Mouse (Mus musculus) frontal cortex, postnatal 25 days (tissue): Measurements from ENCODE around the gene Mtif2.
"Not testable (repeated sequence)": the region's sequence is repeated elsewhere in the genome, so short reads cannot be mapped to it uniquely, and the experiment has no call there.

Experiments
- DNase-seq, 2 experiments: peaks; one replicate each; pipeline ENCODE4 v3.0.0; 2022; ENCODE audit warnings: low spot score in 2 of 2

The Mtif2 gene

DNA sequence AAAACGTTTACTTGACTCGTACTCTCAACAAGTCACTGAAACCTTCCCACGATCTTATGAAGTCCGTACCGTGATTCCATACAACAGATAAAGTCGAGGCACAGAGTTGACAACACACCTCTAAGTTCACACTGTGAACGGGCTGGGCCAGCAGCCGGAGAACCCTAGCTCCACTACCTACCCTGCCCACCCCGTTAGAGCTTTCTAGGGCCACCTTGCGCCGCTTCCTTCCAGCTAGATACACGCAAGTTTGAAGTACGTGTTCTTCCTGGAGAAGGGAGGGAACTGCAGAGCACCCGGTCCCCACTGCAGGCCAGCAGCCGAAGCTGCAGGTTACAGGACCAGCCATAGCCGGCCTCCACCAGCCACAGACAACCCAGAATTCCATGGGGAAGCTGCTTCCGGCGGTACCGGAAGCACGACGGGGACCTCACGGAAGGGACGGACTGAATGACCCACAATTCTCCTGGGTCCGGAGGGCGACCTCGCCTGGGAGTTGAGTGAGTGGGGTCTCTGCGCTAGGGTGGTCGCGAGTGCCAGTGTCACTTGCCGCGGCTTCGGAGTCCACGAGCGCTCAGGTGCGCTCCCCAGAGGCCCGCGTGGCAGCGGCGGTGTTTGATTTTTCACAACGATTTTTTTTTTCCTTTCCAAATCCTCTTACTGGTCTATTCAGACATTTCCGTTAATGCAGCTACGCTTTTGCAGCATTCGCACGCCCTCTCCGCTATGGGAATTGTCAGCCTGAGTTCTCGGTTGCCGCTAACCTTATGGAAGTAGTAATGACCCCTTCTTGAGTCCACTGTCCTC, at the start of gene Mtif2:
Mtif2 (plus strand) TSS at position 421 of the 807 bp plus-strand sequence.
- peak; percentile 62 to 71 for DNase-seq

DNA sequence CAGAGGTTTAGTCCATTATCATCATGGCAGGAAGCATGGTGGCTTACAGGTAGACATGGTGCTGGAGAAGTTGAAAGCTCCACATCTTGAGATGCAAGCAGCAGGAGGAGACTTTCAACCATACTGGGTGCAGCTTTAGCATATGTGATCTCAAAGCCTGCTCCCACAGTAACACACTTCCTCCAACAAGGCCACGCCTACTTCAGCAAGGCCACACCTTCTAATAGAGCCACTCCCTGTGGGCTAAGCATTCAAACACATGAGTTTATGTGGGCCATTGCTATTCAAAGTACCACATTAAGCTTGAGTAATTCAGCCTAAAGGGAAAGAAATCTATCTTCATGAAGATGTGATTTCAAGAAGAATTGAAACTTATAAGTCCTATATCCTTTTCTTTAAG, 33.1 kb upstream of the Mtif2 start:
- DNase-seq: no peak

DNA sequence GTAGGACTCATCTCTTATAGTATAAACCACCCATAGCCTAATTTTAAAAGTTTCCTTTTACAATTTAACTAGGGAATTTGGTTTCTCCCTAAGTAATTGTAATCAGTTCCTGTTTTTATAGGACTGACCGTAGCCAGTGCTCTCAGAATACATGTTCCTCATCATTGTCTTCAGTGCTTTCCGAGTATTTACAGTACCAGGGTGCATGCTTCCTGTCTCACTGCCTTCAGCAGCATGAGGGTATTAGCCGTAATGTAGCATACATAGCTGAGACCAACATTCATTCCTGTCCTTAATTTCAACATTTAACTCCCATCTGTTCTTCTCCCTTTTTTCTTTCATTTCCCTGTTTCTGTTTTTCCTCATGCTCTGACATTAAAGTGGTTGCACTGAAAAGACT, 29.2 kb upstream of the Mtif2 start:
- no peak for DNase-seq

DNA sequence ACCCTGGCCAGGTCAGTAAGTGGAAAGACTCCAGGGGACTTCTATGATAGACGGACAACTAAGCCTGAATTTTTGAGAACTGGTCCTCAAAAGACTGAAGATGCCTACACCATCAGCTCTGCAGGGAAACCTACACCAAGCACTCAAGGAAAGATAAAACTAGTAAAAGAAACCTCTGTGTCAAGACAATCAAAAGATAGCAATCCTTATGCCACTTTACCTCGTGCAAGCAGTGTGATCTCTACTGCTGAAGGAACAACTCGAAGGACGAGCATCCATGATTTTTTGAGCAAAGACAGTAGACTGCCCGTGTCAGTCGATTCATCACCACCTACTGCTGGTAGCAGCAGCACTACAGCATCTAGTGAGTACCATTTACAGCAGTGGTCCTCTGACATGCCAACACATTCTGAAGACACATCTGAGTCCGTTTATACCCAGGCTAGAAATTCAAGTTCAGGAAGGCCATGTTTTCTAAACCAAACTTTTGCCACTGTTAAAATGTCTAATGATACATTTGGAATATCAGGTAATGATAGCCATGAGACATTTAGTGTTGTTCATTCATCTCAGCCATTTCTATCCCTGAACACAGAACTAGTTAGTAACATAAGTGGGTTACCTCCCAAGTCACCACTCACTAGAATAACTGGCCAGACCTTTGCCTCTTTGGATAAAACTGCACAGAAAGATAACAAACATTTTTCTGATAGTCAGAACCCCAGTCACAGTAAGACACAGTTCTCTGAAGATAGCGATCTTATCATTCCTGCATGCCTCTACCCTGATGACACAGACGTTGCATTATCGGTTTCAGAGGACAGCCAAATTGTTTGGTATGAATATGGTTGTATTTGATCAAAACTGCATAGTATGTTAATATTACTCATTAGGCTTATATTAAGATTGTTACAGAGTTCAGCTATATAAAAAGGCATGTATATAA, 22.0 kb upstream of the Mtif2 start:
- no peak for DNase-seq

DNA sequence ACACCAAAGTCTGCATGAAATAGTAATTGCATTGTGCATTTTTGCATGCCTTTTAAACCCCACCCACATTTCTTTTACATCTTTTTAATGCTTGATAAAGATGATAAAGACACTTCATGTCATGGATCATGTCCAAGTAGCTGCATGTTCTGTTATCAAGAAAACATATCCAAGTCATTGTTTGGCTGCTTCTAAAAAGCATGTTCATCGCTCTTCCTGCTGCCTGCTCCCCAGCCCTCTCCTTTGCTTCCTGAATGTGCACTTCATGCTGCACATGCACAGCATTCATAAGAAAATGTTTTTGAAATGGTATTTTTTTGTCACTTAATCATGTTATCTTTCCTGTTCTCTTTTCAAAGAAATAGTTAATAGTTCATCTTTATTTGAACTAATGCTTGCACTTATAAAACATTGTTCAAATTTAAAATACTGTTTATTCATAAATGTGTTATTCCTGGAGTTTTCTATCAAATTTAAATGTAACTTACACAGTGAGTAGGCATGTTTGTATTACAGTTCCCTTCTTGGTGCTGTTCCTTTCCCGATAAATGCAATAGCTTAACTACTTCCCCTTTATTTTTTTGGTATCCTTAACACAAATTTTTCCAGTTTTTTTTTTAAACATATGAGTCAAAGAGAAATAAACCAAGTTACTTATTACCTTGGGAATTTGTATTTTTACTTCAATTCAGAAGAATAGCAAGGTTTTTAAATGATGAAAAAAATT, 21.1 kb upstream of the Mtif2 start:
- DNase-seq: no peak

DNA sequence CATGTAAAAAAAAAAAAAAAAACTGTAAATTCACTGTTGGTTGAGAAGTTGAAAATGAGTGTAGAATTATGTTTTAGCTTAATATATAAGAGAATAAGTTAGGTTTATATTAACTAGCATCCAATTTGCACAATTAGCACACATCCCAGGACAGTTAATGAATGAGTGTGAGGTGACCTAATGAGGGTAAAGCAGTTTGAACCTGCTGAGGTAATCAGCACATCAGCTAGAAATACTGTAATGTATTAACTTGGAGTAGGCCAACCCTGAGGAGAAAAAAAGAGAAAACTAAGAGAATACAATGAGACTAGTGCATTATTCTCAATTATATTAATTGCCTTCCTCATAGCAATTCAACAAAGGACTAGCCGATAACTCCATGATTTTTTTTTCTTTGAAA, 16.8 kb upstream of the Mtif2 start:
- DNase-seq: no peak

DNA sequence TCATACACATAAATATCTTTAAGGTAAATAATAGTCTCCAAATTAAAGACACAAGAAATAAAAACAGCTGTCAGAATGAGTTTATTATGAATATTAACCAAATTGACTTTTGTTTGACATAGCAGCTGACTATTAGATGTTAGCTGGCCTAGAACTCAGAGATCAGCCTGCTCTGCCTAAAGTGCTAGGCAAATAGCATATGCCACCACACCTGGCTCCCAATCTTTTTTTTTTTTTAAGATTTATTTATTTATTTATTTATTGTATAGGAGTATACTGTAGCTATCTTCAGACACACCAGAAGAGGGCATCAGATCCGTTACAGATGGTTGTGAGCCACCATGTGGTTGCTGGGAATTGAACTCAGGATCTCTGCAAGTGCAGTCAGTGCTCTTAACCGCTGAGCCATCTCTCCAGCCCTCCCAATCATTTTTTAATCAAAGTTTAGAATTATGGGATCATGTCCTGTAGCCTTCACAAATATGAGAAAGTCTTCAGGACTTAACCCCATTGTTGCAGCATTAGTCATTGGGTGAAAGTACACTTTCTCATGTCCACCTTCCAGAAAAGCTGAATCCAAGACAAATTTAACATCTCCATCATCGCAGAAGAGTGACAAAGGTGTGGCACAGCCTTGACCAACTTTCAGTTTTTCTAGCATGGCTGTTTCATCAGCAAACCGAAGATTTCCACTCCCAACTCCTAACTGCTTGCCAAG, 13.2 kb upstream of the Mtif2 start:
- DNase-seq: no peak

DNA sequence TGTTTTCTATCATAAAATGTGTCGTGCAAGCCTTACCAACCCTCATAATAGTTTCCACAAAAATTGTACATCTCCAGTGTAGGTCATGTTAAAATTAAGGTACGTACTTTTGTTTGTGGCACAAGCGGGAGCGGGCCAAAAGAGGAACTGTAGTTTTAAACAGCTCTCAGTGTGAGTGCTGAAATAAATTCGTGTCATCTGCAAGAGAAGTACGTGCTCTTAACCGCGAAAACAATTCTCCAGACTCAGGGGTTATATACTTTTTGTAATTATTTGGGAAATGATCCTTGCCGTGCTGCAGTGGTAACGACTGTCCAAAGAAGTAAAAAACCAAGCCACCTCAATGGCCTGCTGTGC, 11.9 kb upstream of the Mtif2 start:
- no peak for DNase-seq

DNA sequence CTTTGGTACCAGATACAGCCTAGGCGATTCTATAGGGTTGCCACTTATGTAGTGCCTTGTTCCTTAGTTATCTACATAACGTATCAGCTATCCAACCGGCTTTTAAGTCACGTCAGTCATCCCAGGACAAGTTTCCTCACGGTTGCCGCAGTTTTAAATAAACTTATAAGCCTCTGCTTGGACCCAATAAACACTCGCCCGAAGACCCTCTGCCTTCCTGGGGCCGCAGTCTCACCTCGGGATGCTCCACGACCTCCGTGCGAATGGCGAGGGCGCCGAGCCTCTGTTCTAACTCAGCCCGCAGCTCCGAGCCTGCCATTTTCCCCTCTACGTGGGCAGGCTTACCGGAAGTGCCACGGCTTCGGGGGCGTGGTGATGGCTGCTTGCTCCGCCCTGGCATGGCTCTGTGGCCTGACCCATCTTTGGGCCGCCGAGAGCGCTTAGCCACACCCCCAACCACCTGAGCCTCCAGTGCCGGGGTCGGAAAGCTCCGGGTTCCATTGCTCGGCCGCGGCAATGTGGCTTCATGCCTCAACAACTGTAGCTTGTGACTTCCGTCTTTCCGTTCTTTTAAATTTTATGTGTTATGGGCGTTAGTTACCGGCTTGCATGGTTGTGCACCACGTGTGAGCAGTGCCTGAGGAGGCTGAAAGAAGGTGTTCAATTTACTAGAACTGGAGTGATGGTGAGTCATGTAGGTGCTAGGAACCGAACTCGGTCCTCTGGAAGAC, 11.4 kb upstream of the Mtif2 start, which contains the start of gene Prorsd1:
Prorsd1 (minus strand) TSS at position 352 of the 731 bp plus-strand sequence.
- DNase-seq: peak; percentile 40 to 61

DNA sequence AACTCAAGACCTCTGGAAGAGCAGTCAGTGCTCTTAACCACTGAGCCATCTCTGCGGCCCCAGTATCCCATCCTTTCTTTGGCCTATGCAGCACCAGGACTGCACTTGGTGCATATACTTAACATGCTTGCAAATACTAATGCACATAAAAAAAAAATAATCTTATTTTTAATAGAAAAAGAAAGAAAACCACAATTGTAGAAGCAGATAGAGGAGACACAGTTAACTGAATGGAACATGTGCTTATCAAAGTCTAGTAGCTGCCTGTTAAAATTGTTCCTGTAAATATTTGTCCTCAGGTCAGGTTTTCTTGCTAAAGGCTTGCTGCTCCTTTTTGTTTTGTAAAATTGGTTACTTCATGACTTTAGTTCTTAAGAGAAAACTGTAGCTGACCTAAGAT, 12.0 kb downstream of the Mtif2 start:
- no peak for DNase-seq

DNA sequence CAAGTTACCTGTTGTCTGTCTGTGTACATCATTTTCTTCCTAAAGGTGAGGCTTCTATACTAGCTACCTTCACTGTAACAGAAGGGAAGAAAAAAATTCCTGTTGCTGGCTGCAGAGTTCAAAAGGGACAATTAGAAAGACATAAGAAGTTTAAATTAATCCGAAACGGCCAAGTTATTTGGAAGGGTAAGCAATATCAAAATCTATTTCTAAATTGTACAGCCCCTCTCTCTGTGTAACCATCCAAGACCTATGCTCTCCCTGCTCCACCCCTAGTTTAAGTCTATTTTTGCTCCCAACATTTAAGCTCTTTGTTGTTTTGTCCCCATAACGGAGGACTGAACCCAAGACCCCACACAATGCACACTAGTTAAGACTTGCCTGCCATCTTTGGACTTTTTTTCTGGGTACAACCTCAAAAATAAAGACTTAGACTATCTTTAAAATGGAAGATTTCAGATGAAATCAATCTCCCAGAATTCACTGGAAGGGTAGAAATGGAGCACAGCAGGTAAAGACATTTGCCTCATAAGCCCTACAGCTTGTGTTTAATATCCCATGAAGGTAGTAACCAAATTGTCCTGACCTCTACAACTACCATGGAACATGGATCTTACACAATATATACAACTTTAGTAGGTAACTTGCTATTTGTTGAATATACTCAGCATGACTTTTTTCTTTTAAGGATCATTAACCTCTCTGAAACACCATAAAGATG, 18.2 kb downstream of the Mtif2 start:
- no peak for DNase-seq

DNA sequence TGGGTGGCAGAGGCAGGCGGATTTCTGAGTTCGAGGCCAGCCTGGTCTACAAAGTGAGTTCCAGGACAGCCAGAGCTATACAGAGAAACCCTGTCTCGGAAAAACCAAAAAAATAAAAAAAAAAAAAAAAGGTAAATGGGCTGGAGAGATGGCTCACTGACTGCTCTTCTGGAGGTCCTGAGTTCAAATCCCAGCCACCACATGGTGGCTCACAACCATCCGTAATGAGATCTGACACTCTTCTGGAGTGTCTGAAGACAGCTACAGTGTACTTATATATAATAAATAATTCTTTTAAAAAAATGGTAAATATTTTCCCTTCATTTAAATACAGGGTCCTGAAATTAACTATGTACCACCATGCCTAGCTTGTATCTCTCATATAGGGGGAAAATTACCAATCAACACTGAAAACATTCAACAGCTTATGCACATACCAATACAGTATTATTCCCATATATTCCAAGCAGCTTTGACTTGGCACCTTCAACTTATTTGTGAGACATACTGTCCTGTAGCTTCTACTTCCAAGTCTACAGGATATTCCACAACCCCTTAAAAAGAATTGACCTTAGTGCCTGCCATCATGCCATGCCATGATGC, 19.0 kb downstream of the Mtif2 start:
- DNase-seq: not testable (repeated sequence)

DNA sequence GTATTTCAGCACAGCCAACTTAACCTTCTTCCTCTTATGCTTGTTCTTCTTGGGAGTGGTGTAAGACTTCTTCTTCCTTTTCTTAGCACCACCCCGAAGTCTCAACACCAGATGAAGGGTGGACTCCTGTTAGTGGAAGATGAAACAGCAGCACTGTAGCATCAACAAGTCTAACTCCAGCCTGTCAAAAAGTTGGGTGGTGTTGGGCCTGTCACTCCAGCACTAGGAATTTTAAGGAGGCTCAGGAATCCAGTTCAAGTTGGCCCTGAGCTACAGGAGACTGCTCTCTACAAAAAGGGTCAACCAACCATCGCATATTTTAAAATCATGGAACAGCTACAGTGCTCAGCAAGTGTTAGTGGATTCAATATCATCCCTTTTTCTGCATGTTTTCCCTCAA, 20.1 kb downstream of the Mtif2 start:
- DNase-seq: not testable (repeated sequence)

DNA sequence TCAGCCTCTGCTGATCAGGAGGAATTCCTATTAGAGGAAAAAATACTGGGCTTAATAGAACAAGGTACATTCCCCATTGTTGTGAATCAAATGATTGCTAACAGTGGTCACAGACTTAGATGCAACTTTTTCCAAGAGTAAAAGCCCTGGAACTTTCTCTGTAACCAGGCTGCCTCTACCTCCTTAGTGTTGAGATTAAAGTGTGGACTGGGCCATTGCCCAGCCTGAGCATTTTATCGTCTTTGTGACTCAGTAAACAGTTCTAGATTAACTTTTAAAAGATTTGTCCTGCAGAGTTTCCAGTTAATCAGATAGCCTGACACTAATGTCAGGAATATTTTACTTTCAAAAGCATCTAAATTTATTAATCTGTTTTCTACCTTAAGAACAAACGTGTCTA, 20.6 kb downstream of the Mtif2 start:
- DNase-seq: no peak

DNA sequence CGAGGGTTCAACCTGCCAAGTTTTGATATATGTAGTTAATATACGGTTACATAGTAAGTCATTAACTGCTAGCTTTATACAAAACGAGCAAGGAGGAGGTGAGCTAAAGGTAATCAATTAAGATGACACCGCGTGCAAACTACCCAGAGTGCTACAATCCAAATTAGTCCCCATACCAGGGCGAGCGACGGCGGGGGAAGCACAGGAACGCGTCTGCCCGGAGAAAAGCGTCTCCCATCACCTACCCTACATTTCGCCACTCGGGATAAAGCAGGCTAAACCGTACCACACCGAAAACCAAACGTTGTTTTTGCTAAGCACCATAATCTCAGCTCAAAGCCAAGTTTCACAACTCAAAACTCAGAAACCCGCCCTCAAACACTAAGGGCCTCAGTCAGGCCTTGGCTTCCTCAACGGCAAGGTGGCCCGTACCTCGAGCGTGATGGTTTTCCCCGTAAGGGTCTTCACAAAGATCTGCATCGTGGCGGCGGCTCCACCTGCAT, 21.1 kb downstream of the Mtif2 start:
- no peak for DNase-seq

DNA sequence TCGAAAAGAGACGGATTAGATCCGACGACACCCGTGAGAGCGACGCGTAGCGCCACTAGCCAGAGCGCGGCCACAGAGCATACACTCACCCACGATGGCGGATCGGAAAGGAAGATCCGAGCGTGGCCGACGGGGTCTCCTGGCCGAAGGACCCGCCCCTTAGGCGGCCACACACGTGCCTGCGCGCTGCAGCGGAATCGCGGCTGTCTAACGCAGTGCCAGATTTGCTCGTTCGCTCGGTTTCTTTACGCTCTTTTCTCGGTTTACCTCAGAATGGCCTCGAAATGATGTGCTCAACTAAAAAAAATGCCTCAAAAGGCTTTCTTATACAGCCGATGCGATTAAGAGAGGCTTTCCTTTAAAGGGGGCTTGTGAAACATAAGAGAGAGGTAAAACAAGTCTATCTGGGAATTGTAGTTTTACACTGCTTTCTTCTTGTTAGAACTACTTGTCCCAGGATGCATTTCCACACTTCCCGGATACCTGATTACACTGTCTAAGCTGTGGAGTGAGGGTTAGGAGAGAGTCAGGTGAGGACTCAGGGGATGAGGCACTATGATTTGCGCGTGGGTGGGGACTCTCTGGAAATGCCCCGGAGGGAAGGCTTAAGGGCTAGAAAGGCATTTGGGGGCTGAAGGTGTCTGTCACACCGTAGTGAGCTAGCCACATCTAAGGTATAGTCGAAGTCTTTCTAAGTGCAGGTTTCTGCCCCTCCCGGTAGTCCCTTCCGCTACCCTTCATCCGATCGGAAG, 21.7 kb downstream of the Mtif2 start, which contains the start of the genes Clhc1 and Rps27a:
Clhc1 (plus strand) TSS at position 199 of the 752 bp plus-strand sequence.
Rps27a (minus strand) TSS at position 358 of the 752 bp plus-strand sequence.
- peak; percentile 85 to 92 for DNase-seq

DNA sequence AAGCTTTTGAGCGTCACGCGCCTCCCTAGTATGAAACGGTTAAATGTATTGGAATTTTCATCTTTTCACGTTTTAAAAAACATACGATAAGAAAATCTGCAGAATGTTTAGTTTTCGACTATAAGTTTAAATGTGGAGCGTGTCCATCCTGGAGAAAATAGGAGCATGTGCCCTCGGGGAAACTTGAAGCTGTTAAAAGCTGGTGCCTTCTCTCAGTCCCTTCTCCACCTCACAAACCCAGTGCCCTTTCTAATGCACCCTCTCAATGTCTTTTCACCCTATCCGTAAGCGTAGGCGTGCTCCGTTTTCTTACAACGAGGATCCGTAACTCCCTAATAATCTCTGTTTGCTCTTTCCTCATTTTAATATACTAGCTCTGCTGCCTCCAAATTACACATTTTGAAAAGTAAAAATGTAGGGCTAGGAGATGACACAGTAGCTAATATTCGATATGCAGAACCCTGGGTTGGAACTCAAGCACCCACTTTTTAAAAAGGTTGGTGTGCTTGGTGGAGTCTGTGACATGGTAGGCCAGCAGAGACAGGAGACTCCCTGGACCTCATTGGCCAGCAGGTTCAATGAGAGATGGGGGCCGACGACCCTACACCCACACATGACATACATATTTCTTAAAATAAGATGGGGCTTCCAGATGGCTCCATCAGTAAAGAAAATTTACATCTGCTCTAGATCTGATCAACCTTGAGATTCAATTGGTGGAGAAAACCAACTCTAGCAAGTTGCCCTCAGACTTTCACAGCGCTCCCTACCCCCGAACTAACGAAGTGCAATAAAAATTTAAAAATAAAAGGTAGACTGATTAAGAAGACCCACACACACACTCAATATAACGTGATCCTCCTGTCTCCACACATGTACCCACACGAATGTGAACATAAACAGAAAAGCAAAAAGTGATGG, 22.6 kb downstream of the Mtif2 start:
- no peak for DNase-seq
